Mouse (Mus musculus) heart, adult 8-10 months (tissue): ENCODE data around the gene Myo1f. TPM values are rescaled to one million over a fixed set of nuclear protein-coding genes. Genes with fewer than 3 reads are reported as not detected.
A peak's percentile ranks its signal among the peaks of the same experiment; 100 is the strongest.
"Not testable (repeated sequence)": the region's sequence is repeated elsewhere in the genome, so short reads cannot be mapped to it uniquely, and the experiment has no call there.

Experiments used
- DNase-seq: peaks from one replicate; pipeline ENCODE4 v3.0.0; 2022; ENCODE audit warnings: low spot score
- total RNA-seq, 4 experiments: library from RNA; stranded (reverse); gene quantifications; 2 replicates each; pipeline ENCODE4 v1.2.4; 2022

The Myo1f gene
- total RNA-seq, 4 experiments from 2014 or later, result 1.2 to 2.7 (median 1.4) TPM

- DNase-seq, result no peak
These were observed 28.6 kb downstream of the Myo1f start for GRCm38 (mm10) chr17:33584061-33584460.

- DNase-seq, result no peak
These were observed 30.5 kb downstream of the Myo1f start for GRCm38 (mm10) chr17:33586011-33586410.

GRCm38 (mm10) chr17:33597271-33597670 is 41.8 kb downstream of the Myo1f start:
- no peak for DNase-seq

- DNase-seq, result no peak
These were observed 43.0 kb downstream of the Myo1f start for GRCm38 (mm10) chr17:33598506-33598905.

GRCm38 (mm10) chr17:33599836-33600475 is 44.4 kb downstream of the Myo1f start:
- no peak for DNase-seq

GRCm38 (mm10) chr17:33600831-33601230 is 45.3 kb downstream of the Myo1f start:
- no peak for DNase-seq

- no peak for DNase-seq
These were observed 46.4 kb downstream of the Myo1f start for GRCm38 (mm10) chr17:33601947-33602346.

- DNase-seq, result no peak
These were observed 51.8 kb downstream of the Myo1f start for GRCm38 (mm10) chr17:33607273-33607672.

GRCm38 (mm10) chr17:33610548-33610947 is 55.0 kb downstream of the Myo1f start:
- DNase-seq, result no peak

- not testable (repeated sequence) for DNase-seq
These were observed 58.2 kb downstream of the Myo1f start for GRCm38 (mm10) chr17:33613726-33614125.

GRCm38 (mm10) chr17:33627281-33627680 is 71.8 kb downstream of the Myo1f start:
- DNase-seq, result no peak

GRCm38 (mm10) chr17:33628621-33629486 is 73.3 kb downstream of the Myo1f start, which contains the start of gene Zfp414:
TSS of gene Zfp414 (plus strand) at chr17:33629090.
- DNase-seq, result peak; percentile 96

- no peak for DNase-seq
These were observed 74.1 kb downstream of the Myo1f start for GRCm38 (mm10) chr17:33629487-33630125.

- DNase-seq, result no peak
These were observed 74.8 kb downstream of the Myo1f start for GRCm38 (mm10) chr17:33630171-33630895.

- DNase-seq, result no peak
These were observed 75.7 kb downstream of the Myo1f start for GRCm38 (mm10) chr17:33631236-33631635.

- DNase-seq, result no peak
These were observed 76.3 kb downstream of the Myo1f start for GRCm38 (mm10) chr17:33631796-33632195.

- no peak for DNase-seq
These were observed 81.5 kb downstream of the Myo1f start for GRCm38 (mm10) chr17:33637038-33637437.

GRCm38 (mm10) chr17:33637516-33638276 is 82.2 kb downstream of the Myo1f start, which contains the start of gene Pram1:
TSS of gene Pram1 (plus strand) at chr17:33638056.
- DNase-seq, result no peak

GRCm38 (mm10) chr17:33639743-33640142 is 84.2 kb downstream of the Myo1f start:
- DNase-seq, result no peak

GRCm38 (mm10) chr17:33644068-33644467 is 88.6 kb downstream of the Myo1f start:
- no peak for DNase-seq

GRCm38 (mm10) chr17:33645073-33645472 is 89.6 kb downstream of the Myo1f start:
- DNase-seq, result no peak
